Mouse (Mus musculus): ENCODE measurements around the gene Kcnh1. TPM values are rescaled to one million over a fixed set of nuclear protein-coding genes. Genes with fewer than 3 reads are reported as not detected.

Gene Kcnh1
- total and polyA plus RNA-seq, 3 experiments: not detected

- H3K4me2 ChIP-seq (ENCODE audit: insufficient read depth, low read depth, poor library complexity, severe bottlenecking): no peak overlapping the region
- no peaks in the 10 kb centered on the region for H3K36me3 ChIP-seq (replicated peaks in 1 of 2; ENCODE audit: control insufficient read depth in 1 of 2, insufficient read depth in 1 of 2, low read length in 1 of 2)
- no peak overlapping the region for H3K27ac ChIP-seq (ENCODE audit: insufficient read depth, low read depth)
- H3K4me3 ChIP-seq (replicated peaks in 1 of 3; ENCODE audit: low read depth in 2 of 3, low read length in 2 of 3, poor library complexity in 1 of 3): no peak overlapping the region
- no peaks in the 10 kb centered on the region for H3K79me2 ChIP-seq (replicated peaks; ENCODE audit: control insufficient read depth, extremely low read depth, insufficient read depth, poor library complexity, severe bottlenecking)
- peaks cover 0 to 9% of the 10 kb centered on the region in 2 experiments; a peak in 2 of 4 replicates for H3K4me1 ChIP-seq (ENCODE audit: control insufficient read depth in 1 of 2, insufficient read depth in 2 of 2)
- H3K9ac ChIP-seq (ENCODE audit: insufficient read depth, low read depth): no peak overlapping the region
- peaks cover 5% of the 10 kb centered on the region for H3K27me3 ChIP-seq (replicated peaks)
- no peaks in the 10 kb centered on the region for H3K9me3 ChIP-seq (replicated peaks; ENCODE audit: low read length)
- in situ Hi-C loops (cut with MboI; ENCODE audit: low pct_ligation_motif_present, low pct_unique_long_range_greater_than_20kb, low sequenced_read_pairs): no loop called here
- no peak for DNase-seq (ENCODE audit: extremely low read depth)
- dilution Hi-C loops (cut with MboI; ENCODE audit: extremely low pct_ligation_motif_present, extremely low pct_unique_long_range_greater_than_20kb, low sequenced_read_pairs): no loop called here
- TF ChIP-seq HCFC1 (IDR thresholded peaks at IDR 0.05; ENCODE audit: low read depth, low read length) (no peak), USF1 (IDR thresholded peaks at IDR 0.05; ENCODE audit: low read depth, low read length) (no peak), MAX (IDR thresholded peaks at IDR 0.05; ENCODE audit: low read length) (no peak), BHLHE40 (IDR thresholded peaks at IDR 0.05; ENCODE audit: low read depth, low read length) (no peak), SMC3 (IDR thresholded peaks at IDR 0.05; ENCODE audit: low read depth, low read length) (no peak), JUND (conservative IDR thresholded peaks at IDR 0.05; ENCODE audit: low read depth, low read length) (no peak), ETS1 (conservative IDR thresholded peaks at IDR 0.05; ENCODE audit: low read depth, low read length) (no peak), KAT2A (IDR thresholded peaks at IDR 0.05; ENCODE audit: insufficient replicate concordance, low read length) (no peak), NRF1 (IDR thresholded peaks at IDR 0.05; ENCODE audit: low read depth, low read length) (no peak), TCF12 (IDR thresholded peaks at IDR 0.05; ENCODE audit: low read depth, low read length) (no peak), USF2 (conservative IDR thresholded peaks at IDR 0.05; ENCODE audit: low read depth, low read length) (no peak)
These were observed 341.6 kb downstream of the Kcnh1 start for GRCm38 (mm10) chr1:192532212-192532611.

- no peak for DNase-seq (ENCODE audit: extremely low read depth)
- H3K36me3 ChIP-seq (replicated peaks in 1 of 2; ENCODE audit: control insufficient read depth in 1 of 2, insufficient read depth in 1 of 2, low read length in 1 of 2): no peaks in the 10 kb centered on the region
- in situ Hi-C loops (cut with MboI; ENCODE audit: low pct_ligation_motif_present, low pct_unique_long_range_greater_than_20kb, low sequenced_read_pairs): no loop called here
- no peaks in the 10 kb centered on the region for H3K79me2 ChIP-seq (replicated peaks; ENCODE audit: control insufficient read depth, extremely low read depth, insufficient read depth, poor library complexity, severe bottlenecking)
- H3K9ac ChIP-seq (ENCODE audit: insufficient read depth, low read depth): no peak overlapping the region
- H3K9me3 ChIP-seq (replicated peaks; ENCODE audit: low read length): no peaks in the 10 kb centered on the region
- dilution Hi-C loops (cut with MboI; ENCODE audit: extremely low pct_ligation_motif_present, extremely low pct_unique_long_range_greater_than_20kb, low sequenced_read_pairs): no loop called here
- H3K4me3 ChIP-seq (replicated peaks in 1 of 3; ENCODE audit: low read depth in 2 of 3, low read length in 2 of 3, poor library complexity in 1 of 3): no peak overlapping the region
- peaks cover 0 to 11% of the 10 kb centered on the region in 2 experiments; a peak in 2 of 4 replicates for H3K4me1 ChIP-seq (ENCODE audit: control insufficient read depth in 1 of 2, insufficient read depth in 2 of 2)
- no peak overlapping the region for H3K27ac ChIP-seq (ENCODE audit: insufficient read depth, low read depth)
- peaks cover 4% of the 10 kb centered on the region for H3K27me3 ChIP-seq (replicated peaks)
- H3K4me2 ChIP-seq (ENCODE audit: insufficient read depth, low read depth, poor library complexity, severe bottlenecking): no peak overlapping the region
- TF ChIP-seq PAX5 (IDR thresholded peaks at IDR 0.05; ENCODE audit: low read length) (no peak), RCOR1 (conservative IDR thresholded peaks at IDR 0.05; ENCODE audit: low read depth, low read length) (no peak), GABPA (IDR thresholded peaks at IDR 0.05; ENCODE audit: insufficient replicate concordance, low read depth, low read length) (no peak)
These were observed 342.4 kb downstream of the Kcnh1 start for GRCm38 (mm10) chr1:192533016-192533415.

GRCm38 (mm10) chr1:192536440-192536839 is 345.9 kb downstream of the Kcnh1 start:
- no peak overlapping the region for H3K4me3 ChIP-seq (replicated peaks in 1 of 3; ENCODE audit: low read depth in 2 of 3, low read length in 2 of 3, poor library complexity in 1 of 3)
- no peak overlapping the region for H3K9ac ChIP-seq (ENCODE audit: insufficient read depth, low read depth)
- H3K36me3 ChIP-seq (replicated peaks in 1 of 2; ENCODE audit: control insufficient read depth in 1 of 2, insufficient read depth in 1 of 2, low read length in 1 of 2): no peaks in the 10 kb centered on the region
- H3K27me3 ChIP-seq (replicated peaks): peaks cover 2% of the 10 kb centered on the region
- DNase-seq (ENCODE audit: extremely low read depth): peak; percentile 41
- dilution Hi-C loops (cut with MboI; ENCODE audit: extremely low pct_ligation_motif_present, extremely low pct_unique_long_range_greater_than_20kb, low sequenced_read_pairs) (no loop called here), in situ Hi-C loops (cut with MboI; ENCODE audit: low pct_ligation_motif_present, low pct_unique_long_range_greater_than_20kb, low sequenced_read_pairs) (no loop called here)
- H3K9me3 ChIP-seq (replicated peaks; ENCODE audit: low read length): no peaks in the 10 kb centered on the region
- peaks cover 0 to 11% of the 10 kb centered on the region in 2 experiments; a peak in 2 of 4 replicates for H3K4me1 ChIP-seq (ENCODE audit: control insufficient read depth in 1 of 2, insufficient read depth in 2 of 2)
- no peak for TF ChIP-seq MAZ (IDR thresholded peaks at IDR 0.05; ENCODE audit: low read depth, low read length)
- TF ChIP-seq JUND (conservative IDR thresholded peaks at IDR 0.05; ENCODE audit: low read depth, low read length): peak; percentile 82
- no peak for TF ChIP-seq RCOR1 (conservative IDR thresholded peaks at IDR 0.05; ENCODE audit: low read depth, low read length)
- TF ChIP-seq JUN (IDR thresholded peaks at IDR 0.05; ENCODE audit: insufficient read depth, low read depth, low read length): peak; percentile 38; the same call in 1 of the 2 replicates
- TF ChIP-seq EP300 (IDR thresholded peaks at IDR 0.05; ENCODE audit: low read length): peak; percentile 74
- peak; percentile 32; the same call in 1 of the 2 replicates for TF ChIP-seq ETS1 (conservative IDR thresholded peaks at IDR 0.05; ENCODE audit: low read depth, low read length)
- H3K4me2 ChIP-seq (ENCODE audit: insufficient read depth, low read depth, poor library complexity, severe bottlenecking): no peak overlapping the region
- no peaks in the 10 kb centered on the region for H3K79me2 ChIP-seq (replicated peaks; ENCODE audit: control insufficient read depth, extremely low read depth, insufficient read depth, poor library complexity, severe bottlenecking)
- H3K27ac ChIP-seq (ENCODE audit: insufficient read depth, low read depth): no peak overlapping the region

Measured in CH12.LX (cell line).